Comparison of ENCODE assay signal across 10 mouse cellular contexts in genomic region chr16:3976251-3976671, GRCm38 (mm10). TPM values are rescaled to one million over a fixed set of nuclear protein-coding genes. Genes with fewer than 3 reads are reported as not detected.
DNase-seq lines count a peak whose midpoint lies in the region; ATAC-seq and TF ChIP-seq lines count a peak whose summit lies in the region.
"Had no signal": no experiment of that assay in that cellular context is flagged by ENCODE, and none has a peak within 500 bp of the region (broad histone marks: within the 10 kb centered on the region; RNA-seq: fewer than 3 reads in every experiment).

TSS of gene Nlrc3 (minus strand) at chr16:3976632.

- peaks cover 37% of the 10 kb centered on the region for H3K36me3 ChIP-seq in forebrain, embryonic 10.5 days (replicated peaks)
- H3K36me3 ChIP-seq in forebrain, postnatal 0 days (ENCODE audit: insufficient read depth), result peaks cover 35% of the 10 kb centered on the region
- peaks cover 26% of the 10 kb centered on the region for H3K36me3 ChIP-seq in intestine, postnatal 0 days (ENCODE audit: control insufficient read depth, insufficient read depth)

- H3K9me3 ChIP-seq in forebrain, embryonic 10.5 days, result no peaks in the 10 kb centered on the region
- no peaks in the 10 kb centered on the region for H3K9me3 ChIP-seq in forebrain, postnatal 0 days (ENCODE audit: low read length)
- no peaks in the 10 kb centered on the region for H3K9me3 ChIP-seq in intestine, postnatal 0 days (ENCODE audit: control insufficient read depth)
- H3K9me3 ChIP-seq: embryonic facial prominence, embryonic 15.5 days had no signal

- 84% methylated on average over 4 of the region's 4 CpGs for WGBS in forebrain, embryonic 10.5 days
- 86% methylated on average over 4 of the region's 4 CpGs for WGBS in forebrain, postnatal 0 days
- 69% methylated on average over 4 of the region's 4 CpGs for WGBS in intestine, postnatal 0 days

- H3K9ac ChIP-seq in forebrain, postnatal 0 days, result no peak within 1 kb of the TSS
- no peak within 1 kb of the TSS for H3K9ac ChIP-seq in intestine, postnatal 0 days (ENCODE audit: low read depth, low read length)
- H3K9ac ChIP-seq: embryonic facial prominence, embryonic 15.5 days had no signal

- TF ChIP-seq CTCF in forebrain, postnatal 0 days (IDR thresholded peaks at IDR 0.05; ENCODE audit: low read depth), result no peak
- TF ChIP-seq CTCF in intestine, postnatal 0 days (IDR thresholded peaks at IDR 0.05; ENCODE audit: low read depth), result no peak

- H3K4me2 ChIP-seq in forebrain, postnatal 0 days (ENCODE audit: low read depth), result no peak within 1 kb of the TSS
- H3K4me2 ChIP-seq in intestine, postnatal 0 days (replicated peaks; ENCODE audit: low read depth), result no peak within 1 kb of the TSS
- H3K4me2 ChIP-seq: embryonic facial prominence, embryonic 15.5 days had no signal

- H3K4me3 ChIP-seq in forebrain, embryonic 10.5 days, result no peak within 1 kb of the TSS
- H3K4me3 ChIP-seq in forebrain, postnatal 0 days (ENCODE audit: low read depth, low read length), result no peak within 1 kb of the TSS
- no peak within 1 kb of the TSS for H3K4me3 ChIP-seq in intestine, postnatal 0 days (ENCODE audit: low read depth, low read length)
- H3K4me3 ChIP-seq: embryonic facial prominence, embryonic 15.5 days had no signal

- DNase-seq in forebrain, embryonic 10.5 days (ENCODE audit: extremely low spot score, low spot score), result no peak
- DNase-seq in forebrain, postnatal 0 days, result no peak
- peak; percentile 71 for DNase-seq in CD4-positive helper T cell, adult 2 months (ENCODE audit: low read depth, low spot score)
- DNase-seq in lung, postnatal 25 days (ENCODE audit: low spot score), result peak; percentile 18
- DNase-seq in frontal cortex, postnatal 25 days (ENCODE audit: low spot score in 2 of 2), result no peak
- no peak for DNase-seq in layer of hippocampus, adult 8-10 months (ENCODE audit: low spot score in 2 of 2)
- DNase-seq in frontal cortex, postnatal 36 days (ENCODE audit: low spot score in 2 of 2), result no peak

- H3K27me3 ChIP-seq in forebrain, embryonic 10.5 days (ENCODE audit: poor library complexity, severe bottlenecking), result no peaks in the 10 kb centered on the region
- H3K27me3 ChIP-seq in forebrain, postnatal 0 days (ENCODE audit: insufficient read depth, low read length), result no peaks in the 10 kb centered on the region
- H3K27me3 ChIP-seq in intestine, postnatal 0 days (replicated peaks; ENCODE audit: control insufficient read depth, insufficient read depth, low read length), result no peaks in the 10 kb centered on the region
- H3K27me3 ChIP-seq: CH12.LX; embryonic facial prominence, embryonic 15.5 days had no signal

- no peak for ATAC-seq in forebrain, postnatal 0 days
- peak; percentile 25; the same call in 1 of the 2 replicates for ATAC-seq in intestine, postnatal 0 days

- peak within 1 kb of the TSS; percentile 25; the same call in 1 of the 2 replicates for H3K27ac ChIP-seq in forebrain, embryonic 10.5 days
- no peak within 1 kb of the TSS for H3K27ac ChIP-seq in forebrain, postnatal 0 days (ENCODE audit: low read depth, low read length)
- no peak within 1 kb of the TSS for H3K27ac ChIP-seq in intestine, postnatal 0 days (ENCODE audit: low read depth, low read length)
- H3K27ac ChIP-seq: embryonic facial prominence, embryonic 15.5 days had no signal

- H3K4me1 ChIP-seq in forebrain, embryonic 10.5 days, result peaks cover 13% of the 10 kb centered on the region
- H3K4me1 ChIP-seq in forebrain, postnatal 0 days (ENCODE audit: insufficient read depth), result no peaks in the 10 kb centered on the region
- H3K4me1 ChIP-seq in intestine, postnatal 0 days (replicated peaks; ENCODE audit: control insufficient read depth, insufficient read depth, low read length), result no peaks in the 10 kb centered on the region
- H3K4me1 ChIP-seq: embryonic facial prominence, embryonic 15.5 days had no signal

RNA-seq across cellular contexts. Expression of gene Nlrc3, which starts in this region (rescaled TPM):
- polyA plus RNA-seq in forebrain, embryonic 10.5 days (2016; fragmentation: Nextera tagmentation; extraction: Ambion mirVana), result 1.3 and 1.4 TPM in 2 replicates
- total RNA-seq in forebrain, postnatal 0 days (2014; rRNA removed), result 0.76 and 0.77 TPM in 2 replicates
- polyA plus RNA-seq in forebrain, postnatal 0 days (2015; fragmentation: Nextera tagmentation; extraction: Ambion mirVana), result 0.28 and 0.62 TPM in 2 replicates
- polyA plus RNA-seq in intestine, postnatal 0 days (2015; fragmentation: Nextera tagmentation; extraction: Ambion mirVana), result 0.46 and 0.50 TPM in 2 replicates
- 1 to 10 TPM; 2.5 to 3.4 (median 2.6) TPM for total RNA-seq in layer of hippocampus, adult 8-10 months (2022)

Comparison
In these comparisons a context has a peak if more than half of its experiments do, and no peak if none do; other contexts are left out.
1. Peak in ATAC-seq in intestine, postnatal 0 days; RNA of the gene not detected or under 1 TPM.
2. DNase-seq: peak in CD4-positive helper T cell, adult 2 months (single experiment) and lung, postnatal 25 days (single experiment); none in forebrain, embryonic 10.5 days (single experiment), forebrain, postnatal 0 days (single experiment), frontal cortex, postnatal 25 days (0 of 2), layer of hippocampus, adult 8-10 months (0 of 2) and frontal cortex, postnatal 36 days (0 of 2).